Mouse (Mus musculus) NIH3T3 (cell line): ENCODE measurements around the gene Fam135a.
A peak's percentile ranks its signal among the peaks of the same experiment; 100 is the strongest.
"Not testable (repeated sequence)": the region's sequence is repeated elsewhere in the genome, so short reads cannot be mapped to it uniquely, and the experiment has no call there.

Source experiments
- DNase-seq: peaks from one replicate; pipeline ENCODE4 v3.0.0-alpha.2; 2012; ENCODE audit warnings: low read depth

Gene Fam135a

GRCm38 (mm10) chr1:24066706-24067105 is 33.4 kb downstream of the Fam135a start:
- no peak for DNase-seq

GRCm38 (mm10) chr1:24055706-24056105 is 44.4 kb downstream of the Fam135a start:
- DNase-seq = no peak

GRCm38 (mm10) chr1:24046730-24047510 is 53.2 kb downstream of the Fam135a start:
- DNase-seq = no peak

DNA sequence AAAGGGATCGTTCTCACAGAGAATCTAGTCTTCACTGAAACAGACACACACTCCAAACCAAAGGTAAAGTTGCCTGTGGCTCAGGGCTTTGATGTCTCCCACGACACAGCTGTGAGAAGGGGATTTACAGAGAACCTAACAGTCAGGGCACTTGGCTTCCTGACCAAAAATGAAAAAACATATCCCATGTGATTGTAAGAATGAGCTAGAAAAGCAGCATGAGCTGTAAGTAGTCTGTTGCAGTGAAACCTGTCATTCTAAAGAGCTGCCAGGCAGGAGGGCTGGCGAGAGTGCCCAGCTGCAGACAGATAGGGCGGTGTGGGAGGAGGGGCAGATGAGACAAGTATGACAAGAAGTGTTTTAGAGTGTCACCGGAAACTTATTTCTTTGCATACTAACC is 54.5 kb downstream of the Fam135a start:
- no peak for DNase-seq

DNA sequence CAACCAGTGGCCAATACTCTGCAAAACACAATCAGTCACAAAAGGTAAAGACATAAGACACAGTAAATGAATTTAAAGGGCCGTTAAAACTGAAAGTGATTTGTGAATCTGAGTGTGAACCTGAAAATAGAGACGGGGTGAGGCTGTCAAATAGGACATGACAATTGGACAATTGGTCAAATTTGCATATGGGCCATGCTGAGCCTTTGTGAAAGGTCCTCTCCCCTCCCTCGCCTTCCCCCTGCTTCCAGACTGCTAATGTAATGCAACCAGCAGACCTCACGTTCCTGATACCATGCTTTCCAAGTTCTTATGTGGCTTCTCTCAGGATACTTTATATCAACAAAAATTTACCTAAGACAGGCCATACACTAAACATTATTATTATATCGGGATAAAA is 57.1 kb downstream of the Fam135a start:
- DNase-seq = no peak

- DNase-seq = peak; percentile 60
These were observed 66.2 kb downstream of the Fam135a start for GRCm38 (mm10) chr1:24033759-24034423.

GRCm38 (mm10) chr1:24010821-24011220 is 89.3 kb downstream of the Fam135a start:
- no peak for DNase-seq

- no peak for DNase-seq
These were observed 90.1 kb downstream of the Fam135a start for GRCm38 (mm10) chr1:24010016-24010415.

- no peak for DNase-seq
These were observed 92.5 kb downstream of the Fam135a start for GRCm38 (mm10) chr1:24007621-24008020.

DNA sequence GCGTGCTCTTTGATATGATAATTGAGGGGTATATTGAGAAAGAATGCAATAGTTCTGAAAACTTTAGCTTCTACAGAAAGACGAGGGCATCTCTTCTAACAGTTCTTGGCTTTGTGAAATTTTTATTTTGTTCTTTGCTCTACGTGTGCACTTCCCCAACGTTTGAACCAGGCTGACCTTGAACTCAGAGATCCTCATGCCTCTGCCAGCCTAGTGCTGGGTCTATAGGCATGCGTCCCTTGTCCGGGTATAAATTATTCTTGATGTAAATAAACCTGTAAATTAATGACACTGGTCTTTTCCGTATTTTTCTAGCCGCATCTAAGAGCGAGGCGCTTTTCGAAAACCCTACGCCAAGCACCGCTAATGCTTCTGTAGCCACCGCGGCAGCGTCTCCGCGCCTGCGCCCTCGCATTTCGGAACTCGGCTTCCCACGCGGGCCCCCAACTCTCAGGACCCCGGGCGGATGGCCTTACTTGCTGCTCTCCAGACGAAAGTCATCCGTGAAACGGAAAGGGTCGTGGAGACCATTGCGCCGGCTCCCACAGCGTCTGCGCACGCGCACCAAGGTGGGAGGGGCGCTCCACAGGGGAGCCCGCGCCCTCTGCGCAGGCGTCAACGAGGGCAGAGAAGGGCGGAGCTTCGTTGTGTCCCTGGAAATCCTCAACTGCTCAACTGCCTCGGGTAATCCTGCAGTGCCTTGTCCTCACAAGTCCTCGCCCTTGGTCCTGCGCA is 94.9 kb downstream of the Fam135a start, which contains the start of gene Sdhaf4:
Sdhaf4 (minus strand) TSS at position 587 of the 735 bp plus-strand sequence.
- peak; percentile 97 for DNase-seq

DNA sequence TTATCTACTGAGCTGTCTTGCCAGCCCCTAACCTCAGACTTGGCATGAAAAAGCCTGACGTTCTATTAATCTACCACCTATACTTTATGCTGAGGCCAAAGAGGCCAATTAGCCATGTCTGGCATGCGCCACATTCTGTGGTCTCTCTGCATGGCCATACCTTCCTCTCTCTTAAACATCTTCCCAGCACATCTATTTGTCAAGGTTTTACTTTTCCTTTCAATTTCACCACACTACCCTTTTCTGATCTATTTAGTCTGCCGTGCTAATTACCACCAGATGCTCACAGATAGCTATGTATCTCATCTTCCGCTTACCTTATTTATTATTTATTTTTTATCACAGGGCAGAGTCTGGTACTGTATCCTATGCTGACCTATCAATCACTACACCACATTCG is 100.8 kb downstream of the Fam135a start:
- no peak for DNase-seq

- DNase-seq = no peak
These were observed 101.3 kb downstream of the Fam135a start for GRCm38 (mm10) chr1:23998866-23999265.

- DNase-seq = no peak
These were observed 101.9 kb downstream of the Fam135a start for GRCm38 (mm10) chr1:23998120-23998810.

GRCm38 (mm10) chr1:23997493-23997892 is 102.6 kb downstream of the Fam135a start:
- DNase-seq = no peak

DNA sequence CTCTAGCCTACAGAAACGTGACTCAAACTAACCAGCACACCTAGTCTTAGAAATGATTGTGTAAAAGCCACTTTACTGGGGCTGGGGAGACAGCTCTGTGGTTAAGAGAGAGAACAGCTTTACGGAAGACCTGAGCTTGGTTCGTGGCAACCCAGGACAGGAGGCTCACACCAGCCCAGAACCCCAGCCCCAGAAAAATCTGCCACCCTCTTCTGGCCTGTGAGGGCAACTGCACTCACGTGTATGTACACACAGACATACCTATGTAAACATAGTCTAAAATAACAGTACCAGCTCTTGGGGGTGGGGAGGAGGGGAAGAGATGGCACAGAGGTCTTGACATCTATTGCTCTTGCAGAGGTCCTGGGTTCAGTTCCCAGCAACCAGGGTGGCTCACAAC is 104.7 kb downstream of the Fam135a start:
- DNase-seq = no peak

DNA sequence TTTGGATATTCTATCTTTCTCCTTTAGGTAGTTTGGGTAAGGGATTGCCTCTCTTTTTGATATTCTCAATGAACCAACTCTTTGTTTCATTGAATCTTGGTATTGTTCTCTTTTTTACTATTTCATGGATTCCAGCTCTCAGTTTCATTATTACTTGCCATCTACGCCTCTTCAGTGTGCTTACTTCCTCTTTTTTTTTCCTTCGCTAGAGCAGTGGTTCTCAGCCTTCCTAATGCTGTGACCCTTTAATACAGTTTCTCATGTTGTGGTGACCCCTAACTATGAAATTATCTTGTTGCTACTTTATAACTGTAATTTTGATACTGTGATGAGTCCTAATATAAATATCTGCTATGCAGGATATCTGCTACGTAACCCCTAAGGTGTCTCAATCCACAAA is 117.0 kb downstream of the Fam135a start:
- no peak for DNase-seq

GRCm38 (mm10) chr1:23978281-23978680 is 121.9 kb downstream of the Fam135a start:
- no peak for DNase-seq

DNA sequence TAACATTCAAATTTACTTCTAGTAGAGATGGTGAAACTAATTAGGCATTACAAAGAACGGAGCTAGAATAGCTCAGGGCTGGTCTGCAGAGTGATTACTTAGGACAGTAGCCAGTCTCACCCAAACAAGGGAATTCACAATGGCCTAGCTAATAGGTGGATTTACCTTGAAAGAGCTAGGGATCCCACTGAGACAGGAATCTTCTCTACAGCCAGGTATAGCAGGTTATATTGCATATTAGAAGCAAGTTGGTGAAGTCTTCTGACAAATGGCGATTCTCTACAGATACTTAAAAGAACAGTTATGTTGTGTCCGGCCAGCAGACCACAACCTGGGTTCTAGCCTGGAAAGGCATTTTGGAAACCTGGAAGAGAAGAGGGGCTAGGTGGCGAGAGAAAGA is 129.0 kb downstream of the Fam135a start:
- not testable (repeated sequence) for DNase-seq

GRCm38 (mm10) chr1:23968027-23968725 is 132.0 kb downstream of the Fam135a start:
- no peak for DNase-seq

GRCm38 (mm10) chr1:23966226-23966625 is 133.9 kb downstream of the Fam135a start:
- peak; percentile 41 for DNase-seq
